Mouse (Mus musculus): ENCODE measurements around the gene Eml4. TPM values are rescaled to one million over a fixed set of nuclear protein-coding genes. Genes with fewer than 3 reads are reported as not detected.

Gene Eml4
- polyA plus RNA-seq (2012; ENCODE audit: insufficient read depth, insufficient read length, missing spikeins), result 2.5 and 2.7 TPM in 2 replicates

DNA sequence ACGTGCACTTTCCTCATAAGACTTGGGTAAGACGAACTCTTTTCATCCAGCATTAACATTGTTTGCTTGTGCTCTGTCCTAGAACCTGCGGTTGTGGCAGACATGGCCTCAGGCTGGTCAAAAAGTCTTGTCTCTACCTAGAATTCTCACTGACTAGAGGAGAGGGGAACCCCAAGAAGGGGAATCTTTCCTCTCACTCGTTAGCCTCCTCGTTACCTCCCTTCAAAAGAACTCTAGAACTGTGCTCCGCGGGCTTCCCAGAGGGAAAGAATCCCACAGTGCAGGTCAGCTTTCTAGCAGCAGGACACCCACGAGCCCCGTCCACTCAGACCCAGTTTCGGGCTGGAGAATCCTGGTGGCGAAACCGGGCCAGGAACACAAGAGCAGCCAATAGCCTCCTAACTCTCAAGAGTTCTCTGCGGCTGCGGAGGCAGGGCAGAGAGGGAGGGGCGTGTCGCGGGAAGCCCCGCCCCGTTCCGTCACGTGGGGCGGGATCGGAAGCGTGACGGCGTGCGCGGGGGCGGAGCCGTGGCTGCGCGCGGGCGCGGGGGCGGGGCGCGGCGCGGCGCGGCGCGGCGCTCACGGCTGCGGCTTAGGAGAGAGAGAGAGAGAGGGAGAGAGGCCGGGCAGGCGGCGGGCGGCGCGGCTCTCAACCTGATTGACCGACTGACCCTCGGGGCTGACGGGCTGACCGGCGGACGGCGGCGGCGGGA is at the start of gene Eml4:
TSS of gene Eml4 (plus strand) at position 553 of the 713 bp plus-strand sequence.
- peak within 1 kb of the TSS; percentile 83 for H3K27ac ChIP-seq (replicated peaks; ENCODE audit: low read depth, low read length)
- peak within 1 kb of the TSS; percentile 89 for H3K4me3 ChIP-seq (ENCODE audit: insufficient read depth, low read depth, low read length)
- peaks cover 2% of the 10 kb centered on the region; the same call in 1 of the 2 replicates for H3K4me1 ChIP-seq (ENCODE audit: control insufficient read depth, insufficient read depth, insufficient read length, low read length)

DNA sequence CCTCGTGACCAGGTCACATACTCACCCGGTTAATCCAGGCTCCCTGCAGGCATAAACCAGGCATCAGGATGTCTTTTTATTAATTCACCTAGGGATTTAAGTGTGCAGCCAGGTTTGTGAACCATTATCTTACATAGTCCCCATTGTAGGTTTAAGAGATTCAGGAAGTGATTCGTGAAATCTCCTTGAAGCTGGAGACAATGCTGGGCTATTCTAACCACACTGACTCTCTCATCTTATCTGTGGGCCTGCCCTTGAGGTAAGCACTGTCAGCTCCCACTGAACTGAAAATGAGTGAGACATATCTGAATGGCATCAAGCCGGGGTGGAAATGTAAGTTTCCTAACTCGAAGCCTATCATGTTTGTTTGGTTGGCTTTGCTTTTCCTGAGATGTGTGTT is 49.3 kb upstream of the Eml4 start:
- Histone ChIP-seq H3K27ac (replicated peaks; ENCODE audit: low read depth, low read length) (no peak overlapping the region), H3K4me3 (ENCODE audit: insufficient read depth, low read depth, low read length) (no peak overlapping the region), H3K4me1 (ENCODE audit: control insufficient read depth, insufficient read depth, insufficient read length, low read length) (no peaks in the 10 kb centered on the region)

- H3K27ac ChIP-seq (replicated peaks; ENCODE audit: low read depth, low read length), result no peak overlapping the region
- H3K4me1 ChIP-seq (ENCODE audit: control insufficient read depth, insufficient read depth, insufficient read length, low read length), result no peaks in the 10 kb centered on the region
- H3K4me3 ChIP-seq (ENCODE audit: insufficient read depth, low read depth, low read length), result no peak overlapping the region
Observed at GRCm38 (mm10) chr17:83304089-83304822, 46.5 kb upstream of the Eml4 start.

- no peak overlapping the region for H3K4me3 ChIP-seq (ENCODE audit: insufficient read depth, low read depth, low read length)
- H3K27ac ChIP-seq (replicated peaks; ENCODE audit: low read depth, low read length), result no peak overlapping the region
- H3K4me1 ChIP-seq (ENCODE audit: control insufficient read depth, insufficient read depth, insufficient read length, low read length), result peaks cover under 1% of the 10 kb centered on the region; the same call in 1 of the 2 replicates
Observed at GRCm38 (mm10) chr17:83306964-83307640, 43.6 kb upstream of the Eml4 start.

- Histone ChIP-seq H3K4me1 (ENCODE audit: control insufficient read depth, insufficient read depth, insufficient read length, low read length) (peaks cover 5% of the 10 kb centered on the region; the same call in 1 of the 2 replicates), H3K27ac (replicated peaks; ENCODE audit: low read depth, low read length) (no peak overlapping the region), H3K4me3 (ENCODE audit: insufficient read depth, low read depth, low read length) (no peak overlapping the region)
Observed at GRCm38 (mm10) chr17:83307641-83308296, 43.0 kb upstream of the Eml4 start.

DNA sequence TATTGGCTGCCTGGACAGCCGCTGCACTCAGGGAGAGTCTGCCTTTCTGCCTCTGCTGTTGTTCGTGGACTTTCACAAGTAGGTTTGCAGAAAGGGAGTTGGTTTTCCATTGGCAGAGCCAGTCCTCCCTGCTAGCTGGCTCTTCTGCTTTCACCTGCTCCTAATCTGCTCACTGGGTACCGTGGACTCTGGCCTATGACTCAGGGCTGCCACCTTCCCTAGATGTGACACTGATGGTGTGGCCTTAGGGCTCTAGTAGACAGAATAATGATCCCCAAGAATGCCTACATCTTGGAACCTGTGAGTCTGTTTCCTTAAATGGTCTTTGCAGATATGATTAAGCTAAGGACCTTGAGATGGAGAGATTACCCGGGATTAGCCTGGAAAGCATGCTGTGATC is 42.3 kb upstream of the Eml4 start:
- H3K27ac ChIP-seq (replicated peaks; ENCODE audit: low read depth, low read length), result no peak overlapping the region
- peaks cover 5% of the 10 kb centered on the region; the same call in 1 of the 2 replicates for H3K4me1 ChIP-seq (ENCODE audit: control insufficient read depth, insufficient read depth, insufficient read length, low read length)
- H3K4me3 ChIP-seq (ENCODE audit: insufficient read depth, low read depth, low read length), result no peak overlapping the region

GRCm38 (mm10) chr17:83309243-83309642 is 41.5 kb upstream of the Eml4 start:
- Histone ChIP-seq H3K4me3 (ENCODE audit: insufficient read depth, low read depth, low read length) (no peak overlapping the region), H3K4me1 (ENCODE audit: control insufficient read depth, insufficient read depth, insufficient read length, low read length) (peaks cover 5% of the 10 kb centered on the region; the same call in 1 of the 2 replicates), H3K27ac (replicated peaks; ENCODE audit: low read depth, low read length) (no peak overlapping the region)

DNA sequence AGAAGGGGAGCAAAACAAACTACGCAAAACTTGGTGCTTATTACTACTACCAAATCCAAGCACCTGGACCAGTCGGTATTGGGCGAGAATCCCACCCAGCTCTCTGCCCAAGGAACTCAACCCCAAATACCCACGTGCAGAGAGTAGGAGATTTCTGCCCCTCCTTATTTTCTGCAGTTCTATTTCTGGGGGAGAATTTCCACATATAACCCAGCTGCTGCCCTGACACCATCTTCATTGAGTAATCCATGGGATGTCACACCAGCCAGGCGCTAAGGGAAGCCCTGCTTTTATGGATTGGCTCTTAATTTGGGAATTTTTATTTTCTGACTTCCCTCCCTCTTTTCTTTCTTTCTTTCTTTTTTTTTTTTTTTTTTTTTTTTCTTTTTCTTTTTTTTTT is 38.9 kb upstream of the Eml4 start:
- Histone ChIP-seq H3K27ac (replicated peaks; ENCODE audit: low read depth, low read length) (no peak overlapping the region), H3K4me1 (ENCODE audit: control insufficient read depth, insufficient read depth, insufficient read length, low read length) (peaks cover 5% of the 10 kb centered on the region; the same call in 1 of the 2 replicates), H3K4me3 (ENCODE audit: insufficient read depth, low read depth, low read length) (no peak overlapping the region)

DNA sequence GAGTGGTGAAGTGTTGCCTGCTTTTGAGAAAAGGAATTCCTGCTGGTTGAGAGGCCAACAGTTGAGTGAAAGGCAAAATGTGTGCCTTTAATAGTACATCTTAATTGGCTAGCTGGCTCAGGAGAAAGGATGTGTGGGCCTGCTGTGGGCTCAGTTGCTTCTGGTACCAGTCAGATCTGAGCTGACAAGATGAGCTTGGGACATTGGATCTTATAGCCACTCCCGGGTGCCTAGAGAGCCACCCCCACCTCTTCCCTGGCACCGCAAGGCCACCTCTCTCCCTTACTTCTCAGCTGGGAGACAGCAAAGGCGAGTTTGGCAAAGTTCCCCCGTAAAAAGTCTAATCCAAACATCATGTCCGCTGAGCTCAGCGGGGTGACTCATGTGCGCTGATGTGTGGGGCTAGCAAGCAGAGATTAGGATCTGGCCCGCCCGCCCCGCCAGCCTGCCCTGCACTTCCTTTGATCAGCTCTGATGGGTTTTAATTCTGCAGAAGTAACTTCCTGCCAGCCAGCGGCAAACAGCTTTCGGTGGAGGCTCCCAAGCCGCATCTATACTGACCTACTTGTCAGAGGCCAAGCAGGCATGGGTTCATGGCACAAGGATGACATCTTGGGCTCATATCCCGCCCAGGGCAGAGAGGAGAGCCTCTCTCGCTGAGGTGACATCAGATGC is 38.4 kb upstream of the Eml4 start:
- peaks cover 5% of the 10 kb centered on the region; the same call in 1 of the 2 replicates for H3K4me1 ChIP-seq (ENCODE audit: control insufficient read depth, insufficient read depth, insufficient read length, low read length)
- peak overlapping the region; percentile 27; the same call in 1 of the 2 replicates for H3K4me3 ChIP-seq (ENCODE audit: insufficient read depth, low read depth, low read length)
- peak overlapping the region; percentile 64 for H3K27ac ChIP-seq (replicated peaks; ENCODE audit: low read depth, low read length)

GRCm38 (mm10) chr17:83313046-83313689 is 37.6 kb upstream of the Eml4 start:
- Histone ChIP-seq H3K27ac (replicated peaks; ENCODE audit: low read depth, low read length) (no peak overlapping the region), H3K4me3 (ENCODE audit: insufficient read depth, low read depth, low read length) (no peak overlapping the region), H3K4me1 (ENCODE audit: control insufficient read depth, insufficient read depth, insufficient read length, low read length) (peaks cover 5% of the 10 kb centered on the region; the same call in 1 of the 2 replicates)

- Histone ChIP-seq H3K4me1 (ENCODE audit: control insufficient read depth, insufficient read depth, insufficient read length, low read length) (peaks cover 5% of the 10 kb centered on the region; the same call in 1 of the 2 replicates), H3K4me3 (ENCODE audit: insufficient read depth, low read depth, low read length) (no peak overlapping the region), H3K27ac (replicated peaks; ENCODE audit: low read depth, low read length) (no peak overlapping the region)
Observed at GRCm38 (mm10) chr17:83315476-83315875, 35.3 kb upstream of the Eml4 start.

GRCm38 (mm10) chr17:83322621-83323335 is 28.0 kb upstream of the Eml4 start:
- H3K27ac ChIP-seq (replicated peaks; ENCODE audit: low read depth, low read length), result no peak overlapping the region; the same call in 1 of the 2 replicates
- H3K4me3 ChIP-seq (ENCODE audit: insufficient read depth, low read depth, low read length), result peak overlapping the region; percentile 51
- peaks cover 3% of the 10 kb centered on the region for H3K4me1 ChIP-seq (ENCODE audit: control insufficient read depth, insufficient read depth, insufficient read length, low read length)

Measured in brown adipose tissue, adult 24 weeks (tissue).